Mouse (Mus musculus): ENCODE measurements around the gene Rwdd2a. TPM values are rescaled to one million over a fixed set of nuclear protein-coding genes. Genes with fewer than 3 reads are reported as not detected.
A peak's percentile ranks its signal among the peaks of the same experiment; 100 is the strongest.

Rwdd2a gene
- 3.8 and 4.1 TPM in 2 replicates for polyA plus RNA-seq (2016; fragmentation: Nextera tagmentation; extraction: Ambion mirVana)

DNA sequence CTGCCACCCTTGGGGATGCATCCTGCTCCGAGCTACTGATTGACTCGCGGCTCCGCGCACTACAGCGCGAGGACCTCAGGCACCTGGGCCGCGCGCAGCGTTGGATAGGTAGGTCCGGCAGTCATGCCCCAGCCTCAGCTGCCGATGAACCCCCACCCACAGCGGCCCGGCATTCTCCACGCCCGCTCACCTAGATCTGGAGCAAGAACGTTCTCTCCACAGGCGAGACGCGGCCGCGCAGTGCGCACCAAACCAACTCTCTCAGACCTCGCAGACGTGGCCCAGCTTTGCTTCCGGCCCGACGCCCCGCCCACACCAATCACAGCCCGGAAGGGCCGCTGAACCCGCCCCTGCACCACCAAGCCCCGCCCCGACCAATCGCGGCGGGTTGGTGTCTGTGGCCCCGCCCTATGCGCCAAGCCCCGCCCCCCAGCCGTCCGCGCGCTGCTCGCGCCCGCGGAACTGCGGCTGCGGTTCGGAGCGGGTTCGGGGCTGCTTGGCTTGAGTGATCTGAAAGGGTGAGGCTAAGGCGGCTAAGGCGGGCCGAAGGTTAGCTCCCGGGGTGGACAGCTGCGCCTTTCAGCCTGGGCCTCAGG is at the start of gene Rwdd2a, which contains the start of gene Pgm3:
Gene Rwdd2a, plus strand, starts transcription at position 452 of the 596 bp plus-strand sequence.
Gene Pgm3, minus strand, starts transcription at position 303 of the 596 bp plus-strand sequence.
- 0% methylated on average over 58 of the region's 59 CpGs for WGBS
- H3K27me3 ChIP-seq (ENCODE audit: insufficient read depth, poor library complexity, severe bottlenecking): no peaks in the 10 kb centered on the region
- peak within 1 kb of the TSS; percentile 90 for H3K27ac ChIP-seq
- no peaks in the 10 kb centered on the region for H3K9me3 ChIP-seq
- peaks cover 24% of the 10 kb centered on the region for H3K36me3 ChIP-seq
- peak within 1 kb of the TSS; percentile 84 for H3K4me3 ChIP-seq
- H3K4me1 ChIP-seq: peaks cover 19% of the 10 kb centered on the region
- DNase-seq (ENCODE audit: low spot score): peak; percentile 97

DNA sequence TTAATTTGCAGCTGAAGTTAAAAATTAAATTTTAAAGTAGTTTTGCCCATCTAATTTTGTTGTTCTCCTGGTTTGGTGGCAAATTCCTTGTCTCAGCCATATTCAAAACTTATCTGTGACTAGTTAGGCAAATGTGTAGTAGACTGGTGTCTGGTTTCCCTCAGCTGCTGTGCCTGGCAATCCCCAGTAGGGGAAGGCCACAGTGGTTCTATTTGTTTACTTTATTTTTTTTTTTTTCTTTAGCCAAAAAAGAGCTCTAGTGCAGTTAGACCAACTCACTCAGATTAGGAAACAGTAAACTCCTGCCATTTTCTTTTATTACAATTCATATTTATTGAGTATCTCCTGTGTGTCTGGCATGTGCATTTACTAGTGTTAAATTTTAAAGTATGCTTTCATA is 49.5 kb upstream of the Rwdd2a start:
- Histone ChIP-seq H3K27me3 (ENCODE audit: insufficient read depth, poor library complexity, severe bottlenecking) (no peaks in the 10 kb centered on the region), H3K27ac (no peak overlapping the region), H3K4me1 (peaks cover 9% of the 10 kb centered on the region; the same call in 1 of the 2 replicates), H3K9me3 (no peaks in the 10 kb centered on the region), H3K4me3 (no peak overlapping the region), H3K36me3 (peaks cover 14% of the 10 kb centered on the region; the same call in 1 of the 2 replicates)
- DNase-seq (ENCODE audit: low spot score): no peak

DNA sequence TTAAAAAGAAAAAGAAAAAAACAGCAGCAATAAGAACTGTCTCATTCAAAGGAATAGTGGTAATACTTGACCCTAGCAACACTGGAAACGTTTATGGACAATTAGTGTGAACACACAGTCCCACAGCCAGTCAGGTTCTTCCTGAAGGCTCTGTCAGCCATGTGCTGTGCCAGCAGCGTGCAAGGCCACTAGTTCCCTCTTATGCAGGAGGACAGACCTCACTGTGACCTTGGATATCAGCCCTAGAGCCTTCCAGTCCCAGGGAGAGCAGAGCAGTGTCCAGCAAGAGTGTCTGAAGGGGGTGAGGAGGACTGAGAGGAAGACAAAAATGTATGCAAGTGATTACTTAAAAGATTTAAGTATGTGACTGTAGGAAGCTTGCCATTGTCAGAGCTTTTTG is 46.2 kb upstream of the Rwdd2a start:
- H3K36me3 ChIP-seq: peaks cover 19% of the 10 kb centered on the region; the same call in 1 of the 2 replicates
- no peak overlapping the region for H3K4me3 ChIP-seq
- 36% methylated on average over 2 of the region's 2 CpGs for WGBS
- no peak overlapping the region for H3K27ac ChIP-seq
- H3K27me3 ChIP-seq (ENCODE audit: insufficient read depth, poor library complexity, severe bottlenecking): no peaks in the 10 kb centered on the region
- peaks cover 9% of the 10 kb centered on the region; the same call in 1 of the 2 replicates for H3K4me1 ChIP-seq
- DNase-seq (ENCODE audit: low spot score): no peak
- no peaks in the 10 kb centered on the region for H3K9me3 ChIP-seq

DNA sequence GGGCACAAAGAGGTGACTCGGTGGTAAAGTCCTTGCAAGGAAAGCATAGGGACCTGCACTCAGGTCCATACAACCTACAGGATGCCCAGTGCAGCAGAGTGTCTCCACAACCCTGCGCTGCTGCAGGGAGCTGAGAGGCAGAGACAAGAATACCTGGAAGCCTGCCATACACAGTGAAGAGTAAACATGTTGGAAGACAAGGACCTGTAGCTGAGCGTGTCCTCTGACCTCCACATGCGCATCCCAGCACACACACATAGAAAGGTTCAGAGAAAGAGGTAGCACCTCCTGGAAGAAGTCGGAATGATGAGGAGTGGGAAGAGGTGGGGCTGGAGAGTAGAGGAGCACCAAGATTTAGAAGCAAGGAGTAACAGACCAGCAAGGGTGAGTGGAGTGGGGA is 37.7 kb upstream of the Rwdd2a start:
- Histone ChIP-seq H3K27me3 (ENCODE audit: insufficient read depth, poor library complexity, severe bottlenecking) (no peaks in the 10 kb centered on the region), H3K9me3 (no peaks in the 10 kb centered on the region), H3K4me1 (no peaks in the 10 kb centered on the region), H3K36me3 (peaks cover 17% of the 10 kb centered on the region), H3K4me3 (no peak overlapping the region), H3K27ac (no peak overlapping the region)
- 90% methylated on average over 5 of the region's 5 CpGs for WGBS
- DNase-seq (ENCODE audit: low spot score): no peak

DNA sequence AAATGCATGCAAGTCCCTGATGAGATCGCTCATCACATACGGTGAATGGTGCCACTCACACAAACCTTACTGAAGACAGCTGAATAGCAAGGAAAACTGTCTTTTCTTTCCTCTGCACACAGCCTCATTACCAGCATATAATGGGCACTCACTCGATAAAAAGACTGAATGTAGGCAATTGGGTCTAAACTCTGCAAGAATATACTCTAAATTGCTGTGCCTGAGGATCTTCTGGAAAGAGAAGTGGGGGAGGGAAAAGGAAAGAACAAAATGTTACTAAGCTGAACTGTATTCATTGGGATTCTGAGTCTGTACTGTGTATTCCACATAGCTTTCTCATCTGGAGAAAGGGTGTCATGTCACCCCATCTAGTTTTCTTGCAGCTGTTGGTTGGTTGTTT is 28.3 kb upstream of the Rwdd2a start:
- H3K36me3 ChIP-seq: peaks cover 49% of the 10 kb centered on the region
- H3K4me3 ChIP-seq: no peak overlapping the region
- no peak overlapping the region for H3K27ac ChIP-seq
- H3K27me3 ChIP-seq (ENCODE audit: insufficient read depth, poor library complexity, severe bottlenecking): no peaks in the 10 kb centered on the region
- H3K9me3 ChIP-seq: no peaks in the 10 kb centered on the region
- no peaks in the 10 kb centered on the region for H3K4me1 ChIP-seq
- DNase-seq (ENCODE audit: low spot score): no peak
- WGBS: 96% methylated on average over 3 of the region's 3 CpGs

DNA sequence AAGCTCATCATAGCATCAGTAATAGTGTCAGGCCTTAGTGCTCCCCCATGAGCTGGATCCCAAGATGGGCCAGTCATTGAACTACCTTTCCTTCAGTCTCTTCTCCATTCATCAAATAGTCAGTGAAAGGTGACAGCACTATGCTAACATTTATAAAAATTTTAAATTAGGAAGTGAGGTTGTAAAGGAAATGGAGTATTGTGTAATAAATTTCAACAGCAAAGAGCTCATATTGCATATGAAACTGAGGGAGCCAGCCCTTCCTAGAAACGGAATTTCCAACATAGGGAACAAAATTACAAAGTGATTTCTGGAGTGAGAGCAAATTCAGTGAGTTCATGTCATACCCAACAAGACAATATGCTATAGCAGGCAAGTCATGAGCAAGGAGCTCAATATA is 27.2 kb upstream of the Rwdd2a start:
- Histone ChIP-seq H3K9me3 (no peaks in the 10 kb centered on the region), H3K4me3 (no peak overlapping the region), H3K27ac (no peak overlapping the region), H3K4me1 (no peaks in the 10 kb centered on the region), H3K36me3 (peaks cover 59% of the 10 kb centered on the region), H3K27me3 (ENCODE audit: insufficient read depth, poor library complexity, severe bottlenecking) (no peaks in the 10 kb centered on the region)
- 80% methylated on average over 1 of the region's 1 CpGs for WGBS
- DNase-seq (ENCODE audit: low spot score): no peak

DNA sequence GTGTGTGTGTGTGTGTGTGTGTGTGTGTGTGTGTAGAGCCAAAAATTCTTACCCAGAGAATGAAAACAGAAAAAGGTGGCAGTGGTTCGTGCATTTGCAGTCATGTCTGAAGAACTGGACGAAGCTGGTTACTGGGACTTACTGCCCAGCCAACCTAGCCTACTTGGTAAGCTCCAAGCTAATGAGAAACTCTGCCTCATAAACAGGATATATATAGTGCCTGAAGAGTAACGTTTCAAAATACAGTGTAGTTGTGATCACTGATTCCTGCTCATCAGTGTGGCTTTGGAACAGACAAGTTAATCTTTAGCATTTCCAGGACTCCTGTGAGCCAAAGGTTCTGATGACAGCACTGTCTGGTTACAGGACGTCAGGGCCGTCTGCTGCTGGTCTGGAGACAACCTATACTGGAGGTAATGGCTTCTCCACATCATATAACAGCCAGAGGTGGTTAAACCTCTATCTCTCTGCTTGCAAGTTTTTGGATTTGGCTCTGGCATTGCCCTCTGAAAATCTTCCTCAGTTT is 22.1 kb upstream of the Rwdd2a start:
- WGBS: 81% methylated on average over 5 of the region's 5 CpGs
- DNase-seq (ENCODE audit: low spot score): no peak
- Histone ChIP-seq H3K27ac (no peak overlapping the region), H3K27me3 (ENCODE audit: insufficient read depth, poor library complexity, severe bottlenecking) (no peaks in the 10 kb centered on the region), H3K9me3 (no peaks in the 10 kb centered on the region), H3K36me3 (peaks cover 57% of the 10 kb centered on the region), H3K4me3 (no peak overlapping the region), H3K4me1 (no peaks in the 10 kb centered on the region)

DNA sequence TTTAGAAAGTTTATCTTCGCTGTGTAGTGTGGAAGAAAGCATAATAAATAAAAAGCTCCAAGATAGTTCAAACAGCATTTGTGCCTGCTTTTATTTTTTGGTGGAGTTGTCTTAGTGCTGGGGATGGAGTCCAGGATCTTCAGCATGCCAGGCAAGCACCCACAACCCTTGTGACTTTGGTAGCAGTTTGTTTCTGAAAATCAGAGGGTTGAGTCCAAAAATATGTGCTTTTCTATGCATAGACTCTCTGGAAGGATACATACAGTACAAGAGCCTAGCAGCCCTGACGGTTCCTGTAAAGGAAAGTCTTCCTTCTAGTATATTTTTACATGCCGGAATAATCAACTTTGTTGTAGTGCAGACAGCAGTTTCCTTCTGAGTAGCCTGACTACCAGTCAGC is 21.1 kb upstream of the Rwdd2a start:
- no peak overlapping the region for H3K4me3 ChIP-seq
- 89% methylated on average over 3 of the region's 3 CpGs for WGBS
- no peaks in the 10 kb centered on the region for H3K27me3 ChIP-seq (ENCODE audit: insufficient read depth, poor library complexity, severe bottlenecking)
- no peak for DNase-seq (ENCODE audit: low spot score)
- no peaks in the 10 kb centered on the region for H3K4me1 ChIP-seq
- H3K9me3 ChIP-seq: no peaks in the 10 kb centered on the region
- H3K27ac ChIP-seq: no peak overlapping the region
- peaks cover 59% of the 10 kb centered on the region for H3K36me3 ChIP-seq

DNA sequence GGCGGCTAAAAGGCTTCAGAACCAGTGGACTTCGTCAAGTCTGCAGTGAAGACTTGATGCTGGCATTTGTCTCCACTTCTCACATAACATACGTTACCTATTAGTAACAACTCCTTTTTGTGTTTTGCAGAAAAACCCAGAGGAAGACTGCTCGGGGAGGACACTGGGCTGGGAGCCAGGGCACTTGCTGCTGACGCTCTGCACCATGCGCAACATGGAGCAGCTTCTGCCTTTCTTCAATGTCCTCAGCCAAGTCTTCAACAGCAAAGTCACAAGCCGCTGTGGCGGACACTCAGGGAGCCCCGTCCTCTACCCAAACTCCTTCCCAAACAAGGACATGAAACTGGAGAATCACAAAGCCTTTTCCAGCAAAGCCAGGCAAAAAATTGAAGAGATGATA is 17.9 kb upstream of the Rwdd2a start:
- DNase-seq (ENCODE audit: low spot score): no peak
- 94% methylated on average over 9 of the region's 9 CpGs for WGBS
- Histone ChIP-seq H3K4me1 (no peaks in the 10 kb centered on the region), H3K27me3 (ENCODE audit: insufficient read depth, poor library complexity, severe bottlenecking) (no peaks in the 10 kb centered on the region), H3K36me3 (peaks cover 73% of the 10 kb centered on the region), H3K4me3 (no peak overlapping the region), H3K9me3 (no peaks in the 10 kb centered on the region), H3K27ac (no peak overlapping the region)

DNA sequence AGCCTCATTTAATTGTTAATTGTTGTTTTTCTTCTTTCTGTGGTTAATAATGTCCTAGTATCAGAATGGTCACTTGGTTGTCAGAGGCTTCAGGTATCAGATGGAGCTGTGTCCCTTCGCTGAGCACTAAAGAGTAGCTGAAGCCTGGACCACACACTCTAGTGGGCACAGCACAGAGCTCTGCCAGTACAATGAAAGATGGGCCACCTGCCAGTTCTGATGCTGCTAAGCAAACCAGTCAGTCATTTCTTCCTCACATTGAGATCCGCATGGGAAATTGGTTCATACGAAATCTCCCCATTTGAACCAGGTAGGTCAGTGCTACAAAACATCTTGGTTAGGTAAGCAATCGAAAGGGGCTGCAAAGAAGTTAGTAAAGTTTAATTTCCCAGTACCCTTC is 17.1 kb upstream of the Rwdd2a start:
- WGBS: 90% methylated on average over 4 of the region's 4 CpGs
- no peak for DNase-seq (ENCODE audit: low spot score)
- no peaks in the 10 kb centered on the region for H3K4me1 ChIP-seq
- H3K4me3 ChIP-seq: no peak overlapping the region
- H3K36me3 ChIP-seq: peaks cover 76% of the 10 kb centered on the region
- no peak overlapping the region for H3K27ac ChIP-seq
- no peaks in the 10 kb centered on the region for H3K27me3 ChIP-seq (ENCODE audit: insufficient read depth, poor library complexity, severe bottlenecking)
- H3K9me3 ChIP-seq: no peaks in the 10 kb centered on the region

DNA sequence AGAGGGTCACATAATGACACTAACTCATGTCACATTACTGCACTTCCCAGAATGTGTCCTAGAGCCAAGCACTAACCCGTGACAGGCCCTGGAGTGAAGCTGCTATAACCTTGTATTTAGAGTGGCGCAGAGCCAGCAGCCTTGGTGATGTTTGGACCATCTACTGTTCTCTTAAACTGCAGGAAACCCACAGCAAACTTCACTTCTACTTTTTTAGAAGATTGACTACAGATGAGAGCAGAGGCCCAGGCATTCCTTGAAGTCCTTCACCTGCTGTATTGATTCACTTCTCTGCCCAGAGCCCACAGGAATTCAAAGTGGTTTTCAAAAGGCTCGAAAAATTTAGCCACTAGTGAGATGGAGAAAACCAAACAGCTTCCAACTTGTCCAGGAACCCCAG is 11.2 kb upstream of the Rwdd2a start:
- no peak overlapping the region for H3K4me3 ChIP-seq
- H3K9me3 ChIP-seq: no peaks in the 10 kb centered on the region
- no peaks in the 10 kb centered on the region for H3K4me1 ChIP-seq
- peaks cover 90% of the 10 kb centered on the region for H3K36me3 ChIP-seq
- 86% methylated on average over 3 of the region's 3 CpGs for WGBS
- no peak overlapping the region for H3K27ac ChIP-seq
- no peaks in the 10 kb centered on the region for H3K27me3 ChIP-seq (ENCODE audit: insufficient read depth, poor library complexity, severe bottlenecking)
- DNase-seq (ENCODE audit: low spot score): no peak

DNA sequence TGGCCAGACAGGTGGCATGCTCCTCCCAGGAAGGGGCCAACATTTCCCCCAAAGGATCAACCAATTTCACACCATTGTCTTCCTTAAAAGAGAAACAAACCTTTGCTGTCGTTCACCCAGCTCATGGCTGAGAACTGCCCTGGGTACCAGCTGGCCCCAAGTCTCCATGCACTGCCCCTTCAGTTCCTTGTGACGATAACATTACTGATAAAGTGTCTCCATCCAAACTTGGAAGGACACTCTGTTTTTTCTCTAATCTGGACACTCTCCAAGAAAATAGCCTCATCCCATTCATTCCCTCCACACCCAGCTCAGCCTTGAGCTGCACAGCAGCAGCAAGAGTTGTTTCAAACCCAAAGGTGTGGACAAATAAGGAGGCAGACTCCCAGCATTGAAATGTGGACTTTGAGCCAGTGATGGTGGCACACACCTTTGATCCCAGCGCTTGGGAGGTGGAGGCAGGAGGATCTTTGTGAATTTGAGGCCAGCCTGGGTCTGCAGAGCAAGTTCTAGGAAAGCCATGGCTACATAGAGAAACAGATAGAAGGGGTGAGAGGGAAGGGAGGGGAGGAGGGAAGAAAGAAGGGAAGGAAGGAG is 2.4 kb upstream of the Rwdd2a start:
- Histone ChIP-seq H3K27me3 (ENCODE audit: insufficient read depth, poor library complexity, severe bottlenecking) (no peaks in the 10 kb centered on the region), H3K9me3 (no peaks in the 10 kb centered on the region), H3K27ac (no peak overlapping the region), H3K36me3 (peaks cover 42% of the 10 kb centered on the region), H3K4me1 (peaks cover 19% of the 10 kb centered on the region), H3K4me3 (no peak overlapping the region)
- 81% methylated on average over 3 of the region's 3 CpGs for WGBS
- DNase-seq (ENCODE audit: low spot score): no peak

DNA sequence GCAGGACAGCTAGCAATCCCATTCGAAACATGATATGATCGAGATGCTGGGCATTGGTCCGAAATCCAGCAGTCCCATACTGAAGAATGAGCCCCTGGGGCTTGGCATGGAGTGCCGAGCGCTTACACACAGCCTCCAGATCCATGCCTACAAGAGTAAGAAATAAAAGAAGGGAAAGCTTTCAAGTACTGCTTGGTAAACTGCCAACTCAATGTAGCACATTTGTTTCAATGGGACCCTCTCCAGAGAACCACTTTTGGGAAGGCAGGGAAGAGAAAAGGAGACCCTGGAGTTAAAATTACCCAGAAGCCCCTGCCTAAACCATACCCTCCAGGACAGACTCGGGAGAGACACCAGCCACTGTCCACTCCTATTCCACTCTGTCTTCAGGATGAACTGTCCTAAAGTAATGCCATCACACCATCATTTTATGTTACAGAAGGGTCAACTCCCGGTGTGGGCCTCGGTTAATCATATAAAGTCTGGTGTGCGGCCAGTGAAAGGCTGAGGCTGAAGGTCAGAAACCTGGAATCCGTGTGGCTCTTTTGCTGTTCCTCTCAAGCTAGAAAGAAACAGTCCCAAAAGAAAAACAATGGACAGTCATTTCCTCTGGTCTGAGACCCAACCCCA is 1.4 kb upstream of the Rwdd2a start:
- DNase-seq (ENCODE audit: low spot score): no peak
- Histone ChIP-seq H3K9me3 (no peaks in the 10 kb centered on the region), H3K4me3 (peak overlapping the region; percentile 84), H3K27me3 (ENCODE audit: insufficient read depth, poor library complexity, severe bottlenecking) (no peaks in the 10 kb centered on the region), H3K27ac (no peak overlapping the region), H3K36me3 (peaks cover 32% of the 10 kb centered on the region), H3K4me1 (peaks cover 19% of the 10 kb centered on the region)
- WGBS: 84% methylated on average over 10 of the region's 10 CpGs

Measured in heart, embryonic 10.5 days (tissue).